Mouse (Mus musculus) monocyte, adult 59 days (primary cell): ENCODE data around the gene Meig1. TPM values are rescaled to one million over a fixed set of nuclear protein-coding genes. Genes with fewer than 3 reads are reported as not detected.

Experiments used
- total RNA-seq, 2 experiments: library from RNA; stranded (reverse); gene quantifications; one replicate each; pipeline ENCODE4 v1.2.4; 2023

The Meig1 gene
- 1 to 10 TPM; 1.0 to 2.3 TPM for total RNA-seq

GRCm38 (mm10) chr2:3422548-3422947, at the start of gene Meig1:
Gene Meig1 (minus strand): TSS chr2:3422648.

GRCm38 (mm10) chr2:3423841-3424578, 1.6 kb upstream of the Meig1 start, which contains the start of gene Dclre1c:
Gene Dclre1c (plus strand): TSS chr2:3424131.

GRCm38 (mm10) chr2:3397110-3397509, 25.3 kb downstream of the Meig1 start, which contains the start of gene Olah:
Gene Olah (minus strand): TSS chr2:3397210.

Other genes starting within 250 kb of the Meig1 start
- 10 to 100 TPM; 13.8 to 15.4 TPM for gene Nmt2, start 138.4 kb downstream of the Meig1 start, total RNA-seq
- 1 to 10 TPM; 1.9 to 2.9 TPM for gene Rpp38, start 90.0 kb downstream of the Meig1 start, total RNA-seq
- not detected for gene Acbd7, start 86.5 kb downstream of the Meig1 start, total RNA-seq
- not detected for gene Olah, start 25.4 kb downstream of the Meig1 start, total RNA-seq
- 10 to 100 TPM; 75.0 to 86.9 TPM for gene Dclre1c, start 1.5 kb upstream of the Meig1 start, total RNA-seq
- under 1 TPM; 0.31 to 0.43 TPM for gene Suv39h2, start 52.4 kb upstream of the Meig1 start, total RNA-seq
- 1 to 10 TPM; 7.7 to 8.4 TPM for gene Gm45902, start 90.1 kb upstream of the Meig1 start, total RNA-seq
- gene Hspa14, start 90.2 kb upstream of the Meig1 start, total RNA-seq = 10 to 100 TPM; 52.7 to 58.1 TPM
- under 1 TPM; 0.26 to 0.27 TPM for gene Cdnf, start 90.4 kb upstream of the Meig1 start, total RNA-seq
- 100 to 1,000 TPM; 236 to 241 TPM for gene Fam107b, start 147.8 kb upstream of the Meig1 start, total RNA-seq